Mouse (Mus musculus) spleen, adult 18-20 months (tissue): Measurements from ENCODE around the gene Tmem95.

Source experiments
- DNase-seq, 2 experiments: peaks; one replicate each; pipeline ENCODE4 v3.0.0; 2022; ENCODE audit warnings: mixed read lengths in 2 of 2

The Tmem95 gene

GRCm38 (mm10) chr11:69846198-69846680, 31.6 kb downstream of the Tmem95 start, which contains the start of gene Plscr3:
TSS of gene Plscr3 (plus strand) at chr11:69846376.
- peak; percentile 81 to 94 for DNase-seq

GRCm38 (mm10) chr11:69838714-69839104, 39.1 kb downstream of the Tmem95 start:
- DNase-seq: no peak

- DNase-seq: peak; percentile 78 to 81
These were observed 39.7 kb downstream of the Tmem95 start, which contains the start of gene Tmem256 for GRCm38 (mm10) chr11:69837952-69838713. TSS of gene Tmem256 (plus strand) at chr11:69838514.

- no peak for DNase-seq
These were observed 40.2 kb downstream of the Tmem95 start, which contains the start of gene Nlgn2 for GRCm38 (mm10) chr11:69837604-69837951. TSS of gene Nlgn2 (minus strand) at chr11:69837784.

- no peak for DNase-seq
These were observed 40.9 kb downstream of the Tmem95 start for GRCm38 (mm10) chr11:69836703-69837576.

- no peak for DNase-seq
These were observed 41.9 kb downstream of the Tmem95 start for GRCm38 (mm10) chr11:69835966-69836335.

GRCm38 (mm10) chr11:69835326-69835965, 42.4 kb downstream of the Tmem95 start:
- DNase-seq: no peak

- peak in 1 of 2 experiments; percentile 48 for DNase-seq
These were observed 43.7 kb downstream of the Tmem95 start for GRCm38 (mm10) chr11:69834001-69834549.

GRCm38 (mm10) chr11:69833554-69833953, 44.3 kb downstream of the Tmem95 start:
- DNase-seq: no peak

- no peak for DNase-seq
These were observed 49.0 kb downstream of the Tmem95 start for GRCm38 (mm10) chr11:69828832-69829231.
